Mouse (Mus musculus): ENCODE results near the gene Nck1.

The Nck1 gene

GRCm38 (mm10) chr9:100468151-100468550, 77.8 kb downstream of the Nck1 start:
- DNase-seq = no peak

GRCm38 (mm10) chr9:100467653-100468052, 78.3 kb downstream of the Nck1 start:
- peak; percentile 84 to 87 for DNase-seq

- DNase-seq = no peak
These were observed 79.2 kb downstream of the Nck1 start for GRCm38 (mm10) chr9:100466743-100467142.

GRCm38 (mm10) chr9:100465988-100466387, 79.9 kb downstream of the Nck1 start:
- DNase-seq = no peak

- no peak for DNase-seq
These were observed 80.6 kb downstream of the Nck1 start for GRCm38 (mm10) chr9:100465380-100465779.

- no peak for DNase-seq
These were observed 82.2 kb downstream of the Nck1 start for GRCm38 (mm10) chr9:100463771-100464170.

- DNase-seq = no peak
These were observed 83.8 kb downstream of the Nck1 start for GRCm38 (mm10) chr9:100462098-100462497.

- peak; percentile 61 to 80 for DNase-seq
These were observed 84.3 kb downstream of the Nck1 start for GRCm38 (mm10) chr9:100461671-100462070.

GRCm38 (mm10) chr9:100460203-100460602, 85.7 kb downstream of the Nck1 start:
- DNase-seq = no peak

GRCm38 (mm10) chr9:100457971-100458681, 87.8 kb downstream of the Nck1 start:
- no peak for DNase-seq

- peak in 1 of 2 experiments; percentile 38 for DNase-seq
These were observed 91.3 kb downstream of the Nck1 start for GRCm38 (mm10) chr9:100454664-100454993.

GRCm38 (mm10) chr9:100453944-100454663, 91.8 kb downstream of the Nck1 start:
- DNase-seq = peak; percentile 78 to 88

- peak in 1 of 2 experiments; percentile 26 for DNase-seq
These were observed 93.5 kb downstream of the Nck1 start for GRCm38 (mm10) chr9:100452432-100452831.

GRCm38 (mm10) chr9:100446059-100446686, 99.8 kb downstream of the Nck1 start:
- DNase-seq = peak; percentile 72 to 87

All from kidney, postnatal 25 days (tissue).